10 mouse cellular contexts compared by ENCODE assay signal in genomic region chr1:63182212-63182611, GRCm38 (mm10). TPM values are rescaled to one million over a fixed set of nuclear protein-coding genes. Genes with fewer than 3 reads are reported as not detected.
DNase-seq lines count a peak whose midpoint lies in the region; ATAC-seq and TF ChIP-seq lines count a peak whose summit lies in the region.
"Had no signal": no experiment of that assay in that cellular context is flagged by ENCODE, and none has a peak within 500 bp of the region (broad histone marks: within the 10 kb centered on the region; RNA-seq: fewer than 3 reads in every experiment).

No protein-coding gene starts in this region.

- peaks cover 12% of the 10 kb centered on the region for H3K36me3 ChIP-seq in heart, adult 2 months (ENCODE audit: control insufficient read depth, insufficient read depth, low read length)
- peaks cover 15% of the 10 kb centered on the region; the same call in 1 of the 2 replicates for H3K36me3 ChIP-seq in heart, embryonic 11.5 days (ENCODE audit: control insufficient read depth, insufficient read depth, low read length)

- no peak overlapping the region for H3K9ac ChIP-seq in heart, adult 2 months (ENCODE audit: low read depth, low read length)
- no peak overlapping the region for H3K9ac ChIP-seq in heart, embryonic 11.5 days (ENCODE audit: low read depth, low read length)
- H3K9ac ChIP-seq: midbrain, embryonic 12.5 days had no signal

- H3K4me3 ChIP-seq in heart, adult 2 months: no peak overlapping the region
- H3K4me3 ChIP-seq in heart, embryonic 11.5 days (ENCODE audit: low read depth, low read length): no peak overlapping the region
- H3K4me3 ChIP-seq: midbrain, embryonic 12.5 days had no signal

- no peaks in the 10 kb centered on the region; the same call in 1 of the 2 replicates for H3K79me2 ChIP-seq in heart, adult 2 months (replicated peaks; ENCODE audit: control insufficient read depth, insufficient read depth, low read length)

- H3K27ac ChIP-seq in heart, adult 2 months: no peak overlapping the region
- H3K27ac ChIP-seq in heart, embryonic 11.5 days (ENCODE audit: low read depth, low read length): no peak overlapping the region

- H3K27me3 ChIP-seq in heart, adult 2 months (ENCODE audit: control insufficient read depth, insufficient read depth, low read length): no peaks in the 10 kb centered on the region
- H3K27me3 ChIP-seq in heart, embryonic 11.5 days (ENCODE audit: control insufficient read depth, insufficient read depth, low read length): no peaks in the 10 kb centered on the region
- H3K27me3 ChIP-seq: midbrain, embryonic 12.5 days had no signal

- H3K4me2 ChIP-seq in heart, embryonic 11.5 days: no peak overlapping the region
- H3K4me2 ChIP-seq: midbrain, embryonic 12.5 days had no signal

- WGBS in heart, adult 2 months: 66% methylated on average over 5 of the region's 5 CpGs
- WGBS in heart, embryonic 11.5 days (ENCODE audit: insufficient replicate concordance): 78% methylated on average over 4 of the region's 5 CpGs

- no peak for ATAC-seq in heart, embryonic 11.5 days (replicated peaks; ENCODE audit: insufficient number of reproducible peaks, low FRiP score, low TSS enrichment)
- ATAC-seq in inflammation-experienced regulatory T-cells, adult 6 months: no peak

- intact Hi-C loops in heart, adult 2 months (cut with DNase I): loop anchor here (5.0 to 10.0 kb wide), 2 partner anchors 55 to 303 kb away; no protein-coding TSS in a partner anchor

- no peak for TF ChIP-seq POLR2A in heart, adult 2 months (IDR thresholded peaks at IDR 0.05; ENCODE audit: insufficient read depth, low read depth, low read length)

- DNase-seq in heart, adult 2 months: peak; percentile 72 to 83
- DNase-seq in right cerebral cortex, postnatal 14 days: peak; percentile 51
- DNase-seq in right cerebral cortex, adult 18-20 months: no peak
- DNase-seq in gastrocnemius, postnatal 10 days: peak; percentile 82
- peak; percentile 39 for DNase-seq in lung, postnatal 36 days
- no peak for DNase-seq in embryo, embryonic 10.5 days (ENCODE audit: low spot score)

- no peaks in the 10 kb centered on the region; the same call in none of the 2 replicates for H3K4me1 ChIP-seq in heart, adult 2 months (ENCODE audit: control insufficient read depth, insufficient read depth, low read length)
- peaks cover 10% of the 10 kb centered on the region for H3K4me1 ChIP-seq in heart, embryonic 11.5 days (ENCODE audit: control insufficient read depth, insufficient read depth, low read length)

- H3K9me3 ChIP-seq in heart, embryonic 11.5 days (replicated peaks; ENCODE audit: control insufficient read depth, low read length): no peaks in the 10 kb centered on the region
- H3K9me3 ChIP-seq: midbrain, embryonic 12.5 days had no signal

- TF ChIP-seq CTCF in heart, adult 2 months (IDR thresholded peaks at IDR 0.05): no peak

- TF ChIP-seq EP300 in heart, adult 2 months (IDR thresholded peaks at IDR 0.05; ENCODE audit: insufficient read depth, low read depth, low read length): no peak

RNA-seq across cellular contexts. Expression of gene Ndufs1, which starts 5.6 kb away (rescaled TPM):
- total RNA-seq in heart, adult 2 months (2021): 100 to 1,000 TPM; 746 to 840 TPM
- polyA plus RNA-seq in heart, adult 2 months (2012; rRNA removed): 295 and 563 TPM in 2 replicates
- 285 and 339 TPM in 2 replicates for polyA plus RNA-seq in heart, embryonic 11.5 days (2014; fragmentation: Nextera tagmentation; extraction: Ambion mirVana)
- total RNA-seq in gastrocnemius, postnatal 10 days (2021): 100 to 1,000 TPM; 280 to 329 TPM
- 100 to 1,000 TPM; 101 to 116 (median 108) TPM for polyA plus RNA-seq in inflammation-experienced regulatory T-cells, adult 6 months (2017; shearing (Covaris generic))

RNA-seq across cellular contexts. Expression of gene Eef1b2, which starts 5.6 kb away (rescaled TPM):
- 100 to 1,000 TPM; 414 to 481 TPM for total RNA-seq in heart, adult 2 months (2021)
- polyA plus RNA-seq in heart, adult 2 months (2012; rRNA removed): 149 and 190 TPM in 2 replicates
- 416 and 417 TPM in 2 replicates for polyA plus RNA-seq in heart, embryonic 11.5 days (2014; fragmentation: Nextera tagmentation; extraction: Ambion mirVana)
- 100 to 1,000 TPM; 594 to 615 TPM for total RNA-seq in gastrocnemius, postnatal 10 days (2021)
- 1,000 to 10,000 TPM in 2 of 3 experiments, 100 to 1,000 TPM in 1; 826 to 1,123 (median 1,047) TPM for polyA plus RNA-seq in inflammation-experienced regulatory T-cells, adult 6 months (2017; shearing (Covaris generic))

RNA-seq across cellular contexts. Expression of gene Gpr1, which starts 32.1 kb away (rescaled TPM):
- under 1 TPM; 0.16 to 0.50 TPM for total RNA-seq in heart, adult 2 months (2021)
- polyA plus RNA-seq in heart, adult 2 months (2012; rRNA removed): 0.31 and 0.88 TPM in 2 replicates
- not detected in 2 replicates for polyA plus RNA-seq in heart, embryonic 11.5 days (2014; fragmentation: Nextera tagmentation; extraction: Ambion mirVana)
- total RNA-seq in gastrocnemius, postnatal 10 days (2021): under 1 TPM; 0.29 to 0.59 TPM
- not detected for polyA plus RNA-seq in inflammation-experienced regulatory T-cells, adult 6 months (2017; shearing (Covaris generic))
- polyA plus RNA-seq: intestine, embryonic 14.5 days had no signal

Comparison
In these comparisons a context has a peak if more than half of its experiments do, and no peak if none do; other contexts are left out.
1. DNase-seq: peak in heart, adult 2 months (2 of 2), right cerebral cortex, postnatal 14 days (single experiment), gastrocnemius, postnatal 10 days (single experiment) and lung, postnatal 36 days (single experiment); none in right cerebral cortex, adult 18-20 months (single experiment) and embryo, embryonic 10.5 days (single experiment).